Mouse (Mus musculus): ENCODE data around the gene Tmem167.

DNA sequence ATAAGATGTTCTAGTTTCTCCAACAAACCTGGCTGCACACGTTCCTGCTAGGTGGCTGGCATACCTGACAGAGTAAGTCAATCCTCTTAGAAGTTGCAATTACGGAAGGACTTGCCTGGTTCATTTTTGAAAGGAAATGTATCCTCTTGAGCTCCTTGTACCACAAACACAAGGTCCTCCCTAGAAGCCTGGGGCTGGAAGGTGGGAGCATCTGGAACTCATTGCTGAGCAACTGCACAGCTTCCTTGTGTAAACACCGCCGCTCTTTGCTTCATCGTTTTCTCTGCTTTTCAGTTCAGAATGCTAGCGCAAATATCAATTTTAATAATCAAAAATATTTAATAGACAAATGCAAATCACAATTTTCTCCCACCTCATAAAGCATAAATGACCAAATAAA lies 102.9 kb downstream of the Tmem167 start:
- no peak for TF ChIP-seq CTCF (IDR thresholded peaks at IDR 0.05)
- TF ChIP-seq EP300 (IDR thresholded peaks at IDR 0.05): no peak
